Mouse (Mus musculus): ENCODE measurements around the gene Htr1f.

- TF ChIP-seq POLR2A (IDR thresholded peaks at IDR 0.05; ENCODE audit: low read depth, low read length), result no peak
- no peak for TF ChIP-seq CTCF (IDR thresholded peaks at IDR 0.05; ENCODE audit: extremely low read depth, insufficient read length, insufficient replicate concordance, low read depth, low read length)
Observed at GRCm38 (mm10) chr16:65139771-65140170, 34.1 kb upstream of the Htr1f start.
